Mouse (Mus musculus): ENCODE data around the gene Myrfl. TPM values are rescaled to one million over a fixed set of nuclear protein-coding genes. Genes with fewer than 3 reads are reported as not detected.

Myrfl gene
- total RNA-seq, 2 experiments from 2014 or later = not detected

Other genes with a start within 250 kb of the Myrfl start
- gene Rab3ip, start 53.9 kb upstream of the Myrfl start, total RNA-seq (2015) = 6.8 and 7.0 TPM in 2 replicates
- gene Rab3ip, start 53.9 kb upstream of the Myrfl start, total RNA-seq (2017) = 14.1 TPM in 2 replicates
- gene Gm10271, start 75.7 kb upstream of the Myrfl start, total RNA-seq (2015) = not detected in 2 replicates
- not detected in 2 replicates for gene Gm10271, start 75.7 kb upstream of the Myrfl start, total RNA-seq (2017)
- gene Best3, start 89.4 kb upstream of the Myrfl start, total RNA-seq (2015) = not detected in 2 replicates
- gene Best3, start 89.4 kb upstream of the Myrfl start, total RNA-seq (2017) = not detected in 2 replicates
- not detected in 2 replicates for gene Lrrc10, start 148.4 kb upstream of the Myrfl start, total RNA-seq (2015)
- not detected in 2 replicates for gene Lrrc10, start 148.4 kb upstream of the Myrfl start, total RNA-seq (2017)
- 627 and 662 TPM in 2 replicates for gene Cct2, start 166.9 kb upstream of the Myrfl start, total RNA-seq (2015)
- 516 and 565 TPM in 2 replicates for gene Cct2, start 166.9 kb upstream of the Myrfl start, total RNA-seq (2017)